Mouse (Mus musculus): ENCODE results near the gene Sostdc1.

The Sostdc1 gene

GRCm38 (mm10) chr12:36364013-36364412, 50.1 kb downstream of the Sostdc1 start:
- in situ Hi-C loops (cut with MboI; ENCODE audit: low sequenced_read_pairs), result no loop called here
